Mouse (Mus musculus): Measurements from ENCODE around the gene BC048507. TPM values are rescaled to one million over a fixed set of nuclear protein-coding genes. Genes with fewer than 3 reads are reported as not detected.

BC048507 gene
- not detected for total RNA-seq (2023)

GRCm38 (mm10) chr13:67863026-67863425 lies at the start of gene BC048507:
TSS of gene BC048507 (plus strand) at chr13:67863326.

DNA sequence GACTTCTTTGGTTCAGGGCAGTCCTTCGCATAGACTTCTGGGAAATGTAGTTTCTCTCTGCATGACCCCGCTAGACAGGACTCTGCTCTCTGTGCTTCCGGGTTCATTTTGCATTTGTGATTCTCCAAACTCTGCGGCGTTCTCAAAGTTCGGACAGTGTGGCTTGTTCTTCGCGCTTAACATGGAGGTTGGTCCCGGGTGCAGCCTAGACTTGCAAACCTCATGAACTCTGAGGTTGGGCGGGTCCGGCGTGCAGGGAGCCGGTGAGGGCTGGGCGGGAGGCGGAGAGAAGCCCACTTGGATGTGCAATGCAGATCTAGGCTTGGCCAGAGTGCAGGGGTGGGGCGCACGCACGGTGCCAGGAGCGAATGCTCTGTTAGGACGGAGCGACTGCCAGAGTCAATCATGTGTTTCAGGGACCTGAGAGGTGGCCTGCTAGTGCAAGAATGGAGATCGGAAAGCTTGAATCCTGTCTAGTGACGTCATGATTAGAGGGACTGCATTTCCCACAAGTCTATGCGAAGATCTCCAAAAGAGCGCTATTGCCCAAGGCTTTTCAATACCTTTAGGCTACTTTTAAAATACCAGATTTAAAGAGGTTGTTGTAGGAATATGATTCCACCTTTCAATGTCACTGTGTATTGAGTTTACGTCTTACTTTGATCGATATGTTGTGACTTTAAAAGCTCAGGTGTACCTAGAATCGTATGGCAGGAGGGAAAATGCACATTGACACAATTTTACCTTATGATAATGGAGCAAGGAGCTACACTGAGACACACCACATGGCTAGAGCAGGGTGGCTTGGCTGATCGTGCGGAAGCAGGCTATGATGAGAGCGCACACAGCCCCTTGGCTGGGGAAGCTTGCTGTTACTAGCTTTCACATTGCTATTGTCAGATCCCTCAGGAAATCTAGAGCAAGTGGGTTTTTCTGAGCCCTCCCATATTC lies 49.1 kb upstream of the BC048507 start, which contains the start of gene Zfp273:
TSS of gene Zfp273 (plus strand) at position 31 of the 951 bp plus-strand sequence.

DNA sequence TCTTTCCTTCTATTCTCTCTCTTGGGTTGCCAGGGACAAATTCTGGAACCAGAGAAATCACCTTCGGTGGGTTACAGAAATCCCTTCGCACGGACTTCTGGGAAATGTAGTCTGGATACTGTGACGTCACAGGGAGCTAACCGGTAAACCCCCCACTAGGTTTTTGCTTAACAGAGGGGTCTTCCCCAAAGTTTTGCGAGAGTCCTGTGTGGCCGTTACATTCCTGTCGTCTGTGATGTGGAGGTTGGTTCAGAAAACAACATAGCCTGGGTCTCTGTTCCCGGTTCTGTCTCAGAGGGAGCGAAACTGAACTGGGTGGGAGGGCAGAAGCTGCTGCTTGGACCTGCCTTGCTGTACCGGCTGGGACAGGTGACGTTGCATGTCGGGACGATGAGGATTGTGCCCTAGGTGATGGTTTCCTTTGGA lies 32.2 kb upstream of the BC048507 start, which contains the start of gene Gm10037:
TSS of gene Gm10037 (plus strand) at position 196 of the 426 bp plus-strand sequence.

Other genes with a start within 250 kb of the BC048507 start
- gene Gm49345, start 225.6 kb upstream of the BC048507 start, total RNA-seq (2023) = 1 to 10 TPM; 3.3 to 8.8 TPM
- gene Zfp729a, start 225.5 kb upstream of the BC048507 start, total RNA-seq (2023) = 10 to 100 TPM; 12.3 to 15.7 TPM
- gene Zfp738, start 176.3 kb upstream of the BC048507 start, total RNA-seq (2023) = 10 to 100 TPM; 14.2 to 16.6 TPM
- 10 to 100 TPM in 1 of 2 experiments, 1 to 10 TPM in 1; 9.3 to 17.4 TPM for gene Zfp65, start 134.2 kb upstream of the BC048507 start, total RNA-seq (2023)
- 1 to 10 TPM; 4.9 to 5.0 TPM for gene Zfp85, start 108.1 kb upstream of the BC048507 start, total RNA-seq (2023)
- gene Zfp493, start 83.6 kb upstream of the BC048507 start, total RNA-seq (2023) = 1 to 10 TPM; 1.0 to 2.1 TPM
- 1 to 10 TPM; 4.3 to 5.5 TPM for gene Zfp273, start 49.6 kb upstream of the BC048507 start, total RNA-seq (2023)
- not detected for gene Gm10037, start 32.2 kb upstream of the BC048507 start, total RNA-seq (2023)

All from T-cell, adult 66 days (primary cell).